Mouse (Mus musculus) adrenal gland, postnatal 25 days (tissue): Measurements from ENCODE around the gene Vmn1r114. TPM values are rescaled to one million over a fixed set of nuclear protein-coding genes. Genes with fewer than 3 reads are reported as not detected.
"Not testable (repeated sequence)": the region's sequence is repeated elsewhere in the genome, so short reads cannot be mapped to it uniquely, and the experiment has no call there.

ENCODE experiments used
- DNase-seq: peaks from one replicate; pipeline ENCODE4 v3.0.0; 2021; ENCODE audit warnings: mixed read lengths
- long read RNA-seq: library from polyadenylated mRNA; stranded (forward); transcript quantifications from one replicate; pipeline ENCODE4 v2.0.0, GENCODE M21; 2021
- total RNA-seq: library from RNA; stranded (reverse); gene quantifications from 2 replicates; pipeline ENCODE4 v1.2.3, GENCODE M21; 2021

The Vmn1r114 gene
- not detected in 2 replicates for total RNA-seq
- long read RNA-seq, result 0 reads

DNA sequence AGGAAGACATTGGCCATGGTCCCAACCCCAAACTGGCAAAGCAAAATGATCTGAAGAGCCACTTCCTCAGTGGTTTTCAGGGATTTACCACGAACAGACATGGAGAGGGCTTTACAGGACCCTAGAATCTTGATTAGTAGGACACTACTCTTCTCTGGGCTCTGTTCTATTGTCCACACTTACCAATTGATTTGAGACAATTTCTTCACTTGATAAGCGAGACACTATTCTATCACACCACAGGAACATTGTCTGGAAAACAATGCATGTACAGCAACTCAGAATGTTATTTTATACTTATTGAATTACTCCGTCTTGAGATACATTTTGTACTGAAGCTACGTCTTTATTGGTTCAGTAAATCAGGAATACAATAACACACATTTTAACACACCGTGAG is at the start of gene Vmn1r114:
TSS of gene Vmn1r114 (minus strand) at position 101 of the 400 bp plus-strand sequence.
- not testable (repeated sequence) for DNase-seq

DNA sequence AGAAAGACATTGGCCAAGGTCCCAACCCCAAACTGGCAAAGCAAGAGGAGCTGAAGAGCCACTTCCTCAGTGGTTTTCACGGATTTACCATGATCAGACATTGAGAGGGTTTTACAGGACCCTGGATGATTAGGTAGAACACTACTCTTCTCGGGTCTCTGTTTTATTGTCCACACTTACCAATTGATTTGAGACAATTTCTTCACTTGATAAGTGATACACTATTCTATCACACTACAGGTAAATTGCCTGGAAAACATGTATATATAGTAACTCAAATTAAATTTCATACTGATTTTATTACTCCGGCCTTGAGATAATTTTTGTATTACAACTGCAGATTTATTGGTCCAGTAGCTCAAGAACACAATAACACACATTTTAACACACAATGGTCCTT is 32.9 kb upstream of the Vmn1r114 start, which contains the start of gene Vmn1r115:
TSS of gene Vmn1r115 (minus strand) at position 101 of the 400 bp plus-strand sequence.
- DNase-seq, result not testable (repeated sequence)

DNA sequence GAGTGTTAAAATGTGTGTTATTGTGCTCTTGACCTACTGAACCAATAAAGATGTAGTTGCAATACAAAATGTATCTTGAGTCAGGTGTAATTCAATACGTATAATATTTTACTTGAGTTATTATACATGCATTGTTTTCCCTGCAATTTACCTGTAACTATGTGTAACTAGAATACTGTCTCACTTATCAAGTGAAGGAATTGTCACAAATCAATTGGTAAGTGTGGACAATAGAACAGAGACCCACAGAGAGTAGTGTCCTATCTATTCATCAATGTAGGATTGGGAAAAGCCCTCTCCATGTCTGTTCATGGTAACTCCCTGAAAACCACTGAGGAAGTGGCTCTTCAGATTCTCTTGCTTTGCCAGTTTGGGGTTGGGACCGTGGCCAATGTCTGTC is 25.0 kb downstream of the Vmn1r114 start, which contains the start of gene Vmn1r113:
TSS of gene Vmn1r113 (plus strand) at position 301 of the 400 bp plus-strand sequence.
- not testable (repeated sequence) for DNase-seq

DNA sequence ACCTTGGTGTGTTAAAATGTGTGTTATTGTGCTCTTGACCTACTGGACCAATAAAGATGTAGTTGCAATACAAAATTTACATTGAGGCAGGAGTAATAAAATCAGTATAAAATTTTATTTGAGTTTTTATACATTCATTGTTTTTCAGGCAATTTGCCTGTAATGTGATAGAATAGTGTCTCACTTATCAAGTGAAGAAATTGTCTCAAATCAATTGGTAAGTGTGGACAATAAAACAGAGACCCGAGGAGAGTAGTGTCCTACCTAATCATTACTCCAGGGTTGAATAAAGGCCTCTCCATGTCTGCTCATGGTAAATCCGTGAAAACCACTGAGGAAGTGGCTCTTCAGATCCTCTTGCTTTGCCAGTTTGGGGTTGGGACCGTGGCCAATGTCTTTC is 41.1 kb downstream of the Vmn1r114 start, which contains the start of gene Vmn1r112:
TSS of gene Vmn1r112 (plus strand) at position 301 of the 400 bp plus-strand sequence.
- not testable (repeated sequence) for DNase-seq

Other genes with a start within 250 kb of the Vmn1r114 start
- not detected in 2 replicates for gene Gm4141, start 235.9 kb downstream of the Vmn1r114 start, total RNA-seq
- gene Gm4513, start 213.2 kb downstream of the Vmn1r114 start, total RNA-seq, result not detected in 2 replicates
- not detected in 2 replicates for gene Vmn1r107, start 143.3 kb downstream of the Vmn1r114 start, total RNA-seq
- gene Vmn1r111, start 109.0 kb downstream of the Vmn1r114 start, total RNA-seq, result not detected in 2 replicates
- gene Gm10668, start 81.6 kb downstream of the Vmn1r114 start, total RNA-seq, result not detected in 2 replicates
- not detected in 2 replicates for gene Vmn1r112, start 41.0 kb downstream of the Vmn1r114 start, total RNA-seq
- gene Vmn1r113, start 24.9 kb downstream of the Vmn1r114 start, total RNA-seq, result not detected in 2 replicates
- not detected in 2 replicates for gene Vmn1r115, start 32.8 kb upstream of the Vmn1r114 start, total RNA-seq
- not detected in 2 replicates for gene Vmn1r116, start 60.1 kb upstream of the Vmn1r114 start, total RNA-seq
- gene Vmn1r117, start 71.9 kb upstream of the Vmn1r114 start, total RNA-seq, result not detected in 2 replicates
- not detected in 2 replicates for gene Vmn1r118, start 100.2 kb upstream of the Vmn1r114 start, total RNA-seq
- not detected in 2 replicates for gene Vmn1r119, start 200.3 kb upstream of the Vmn1r114 start, total RNA-seq
- not detected in 2 replicates for gene Vmn1r120, start 241.6 kb upstream of the Vmn1r114 start, total RNA-seq